Mouse (Mus musculus): ENCODE results near the gene Rnf4.

The Rnf4 gene

GRCm38 (mm10) chr5:34336097-34336774 lies at the start of gene Rnf4:
Gene Rnf4, plus strand, starts transcription at chr5:34336289.
- DNase-seq (ENCODE audit: low spot score), result peak; percentile 95

DNA sequence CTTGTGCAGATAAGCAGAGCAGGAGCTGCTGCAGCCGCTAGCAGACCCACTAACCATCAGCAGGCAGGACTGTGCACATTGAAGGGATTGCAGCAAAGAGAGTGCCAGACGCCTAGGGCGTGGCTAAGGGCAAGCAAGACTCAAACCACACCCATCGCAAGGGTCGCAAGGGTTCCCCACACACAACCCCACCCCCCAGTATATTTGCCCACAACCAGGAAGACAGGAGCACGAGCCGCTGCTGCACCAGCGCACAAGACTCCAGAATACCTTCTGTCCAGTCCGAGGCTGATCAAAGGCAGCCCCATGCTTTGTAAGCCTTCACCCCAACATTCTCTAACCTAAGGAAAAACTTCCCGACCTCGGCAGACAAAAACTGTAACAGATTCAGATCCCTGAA lies 49.6 kb upstream of the Rnf4 start:
- DNase-seq (ENCODE audit: low spot score), result no peak

DNA sequence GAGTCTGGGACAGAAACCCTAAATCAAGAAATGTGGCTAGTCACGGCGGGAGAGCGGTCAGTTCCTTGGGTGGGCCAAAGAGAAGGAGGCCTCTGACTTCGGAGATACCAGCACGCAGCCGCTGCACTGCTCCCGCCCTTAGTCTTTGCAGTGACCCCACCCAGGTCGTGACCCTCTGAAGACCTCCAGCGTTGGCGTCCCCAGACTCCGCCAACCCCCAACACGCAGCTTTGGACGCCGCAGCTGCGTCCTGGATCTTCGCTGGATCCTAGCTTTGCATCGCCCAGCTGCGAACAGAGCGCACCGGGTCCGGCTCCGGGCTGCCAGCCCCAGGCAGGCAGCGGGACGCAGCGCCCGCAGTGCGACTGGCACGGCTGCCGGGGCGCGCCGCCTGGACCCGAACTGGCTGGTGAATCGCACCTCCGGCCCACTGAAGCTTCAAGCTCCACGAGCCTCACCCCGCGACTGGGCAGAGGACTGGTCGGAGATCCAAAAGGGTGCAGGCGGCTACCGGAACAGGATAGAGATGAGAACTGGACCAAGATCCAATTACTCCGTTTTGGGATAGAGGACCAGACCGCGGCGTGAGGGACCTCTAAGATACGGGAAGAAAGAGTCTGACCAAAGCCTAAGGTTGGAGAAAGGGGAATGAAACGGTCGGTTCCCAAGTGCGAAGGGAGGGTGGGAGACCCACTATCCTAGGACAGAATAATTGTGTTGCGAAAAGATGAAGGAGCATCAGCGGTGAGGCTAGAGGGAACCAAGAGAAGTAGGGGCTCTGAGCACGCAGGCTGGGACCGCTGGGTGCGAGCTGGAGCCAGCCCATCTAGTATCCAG lies 48.9 kb upstream of the Rnf4 start:
- DNase-seq (ENCODE audit: low spot score), result no peak

- DNase-seq (ENCODE audit: low spot score), result no peak
These were observed 48.3 kb upstream of the Rnf4 start for GRCm38 (mm10) chr5:34287838-34288145.

DNA sequence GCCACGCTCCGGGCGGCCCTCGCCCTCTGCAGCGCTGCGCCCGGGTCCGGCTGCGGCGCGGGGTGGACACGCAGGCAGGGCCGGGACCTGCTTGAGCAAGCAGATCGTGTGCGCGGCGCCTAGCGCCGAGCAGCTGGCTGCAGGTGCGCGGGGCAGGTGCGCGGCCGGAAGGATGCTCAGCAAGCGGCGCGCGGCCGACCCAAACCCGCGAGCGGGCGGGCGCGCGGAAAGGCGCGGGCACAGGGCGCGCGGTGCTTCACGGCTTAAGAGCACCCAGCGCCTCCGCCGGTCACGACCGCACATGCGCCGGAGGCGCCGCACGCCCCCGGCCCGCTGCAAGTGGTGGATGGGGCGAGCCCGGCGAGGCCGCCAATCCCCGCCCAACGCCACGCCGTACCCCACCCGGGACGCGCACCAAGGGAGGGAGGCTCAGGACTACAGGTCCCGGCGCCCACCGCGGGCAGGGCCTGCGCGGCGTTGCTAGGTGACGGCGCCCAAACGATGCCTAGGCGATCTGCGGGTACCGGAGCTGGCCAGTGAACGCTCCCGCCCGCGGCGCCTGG lies 47.9 kb upstream of the Rnf4 start, which contains the start of the genes Zfyve28 and Cfap99:
Gene Zfyve28 (minus strand): TSS at position 296 of the 563 bp plus-strand sequence.
Gene Cfap99 (plus strand): TSS at position 447 of the 563 bp plus-strand sequence.
- peak; percentile 48 for DNase-seq (ENCODE audit: low spot score)

DNA sequence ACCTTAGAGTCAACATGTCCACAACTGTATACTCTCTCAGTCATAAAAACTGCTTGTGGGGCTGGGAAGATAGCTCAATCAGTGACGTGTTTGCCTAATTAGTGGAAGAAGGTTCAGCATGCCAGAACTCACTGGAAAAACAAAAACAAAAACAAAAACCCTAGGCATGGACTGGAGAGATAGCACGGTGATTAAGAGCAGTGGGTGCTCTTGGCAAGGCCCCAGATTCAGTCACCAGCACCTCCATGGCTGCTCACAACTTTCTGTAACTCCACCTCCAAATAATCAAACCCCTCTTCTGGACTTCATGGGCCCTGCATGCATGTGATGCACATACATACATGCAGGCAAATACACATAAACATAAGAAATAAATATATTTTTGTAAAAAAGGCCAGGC lies 46.8 kb upstream of the Rnf4 start:
- no peak for DNase-seq (ENCODE audit: low spot score)

GRCm38 (mm10) chr5:34293363-34293762 lies 42.7 kb upstream of the Rnf4 start:
- no peak for DNase-seq (ENCODE audit: low spot score)

- no peak for DNase-seq (ENCODE audit: low spot score)
These were observed 41.4 kb upstream of the Rnf4 start for GRCm38 (mm10) chr5:34294696-34295095.

DNA sequence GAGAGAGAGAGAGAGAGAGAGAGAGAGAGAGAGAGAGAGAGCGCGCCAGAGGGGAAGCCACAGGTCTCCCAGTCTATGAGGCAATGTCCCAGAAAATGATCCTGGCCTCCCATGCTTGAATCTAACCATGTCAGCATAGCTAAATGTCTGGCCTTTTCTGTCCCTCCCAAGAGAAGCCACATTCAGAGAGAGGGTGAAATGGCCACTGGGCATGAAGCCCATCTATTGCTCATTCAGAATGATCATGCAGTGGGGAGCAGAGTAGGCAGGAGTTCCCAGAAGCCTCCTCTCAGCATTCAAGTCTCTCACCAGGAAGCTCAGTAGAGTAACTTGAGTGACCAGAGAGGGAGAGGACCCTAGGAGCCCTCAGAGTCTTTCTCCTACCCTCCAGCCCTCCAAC lies 40.9 kb upstream of the Rnf4 start:
- DNase-seq (ENCODE audit: low spot score), result no peak

GRCm38 (mm10) chr5:34298061-34298460 lies 38.0 kb upstream of the Rnf4 start:
- DNase-seq (ENCODE audit: low spot score), result no peak

DNA sequence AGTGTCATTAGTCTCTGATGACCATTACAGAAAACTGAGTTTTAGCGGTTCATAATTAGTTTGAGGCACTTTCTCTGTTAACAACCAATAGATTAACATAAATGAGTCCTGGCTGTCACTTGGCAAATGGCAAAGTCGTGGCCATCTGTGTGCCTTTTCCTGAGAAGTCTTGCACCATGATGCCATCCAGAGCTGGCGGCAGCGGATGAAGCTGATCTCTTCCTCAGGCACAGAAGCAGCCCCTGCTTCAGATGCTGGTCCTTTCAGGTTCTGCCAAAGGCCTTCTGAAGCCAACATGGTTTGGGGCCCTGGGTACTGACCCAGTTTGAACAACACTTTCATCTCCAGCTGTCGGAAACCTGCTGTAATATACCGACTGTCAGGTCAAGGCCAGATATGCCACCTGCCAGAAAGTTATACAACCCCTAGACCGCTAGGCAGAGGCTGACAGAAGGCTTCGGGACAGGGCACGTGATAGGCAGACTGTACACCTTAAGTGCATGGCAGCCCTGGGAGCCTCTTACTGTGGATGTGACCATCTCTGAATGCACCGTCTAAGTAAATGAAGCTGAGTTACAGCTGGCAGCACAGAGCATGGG lies 37.1 kb upstream of the Rnf4 start:
- no peak for DNase-seq (ENCODE audit: low spot score)

DNA sequence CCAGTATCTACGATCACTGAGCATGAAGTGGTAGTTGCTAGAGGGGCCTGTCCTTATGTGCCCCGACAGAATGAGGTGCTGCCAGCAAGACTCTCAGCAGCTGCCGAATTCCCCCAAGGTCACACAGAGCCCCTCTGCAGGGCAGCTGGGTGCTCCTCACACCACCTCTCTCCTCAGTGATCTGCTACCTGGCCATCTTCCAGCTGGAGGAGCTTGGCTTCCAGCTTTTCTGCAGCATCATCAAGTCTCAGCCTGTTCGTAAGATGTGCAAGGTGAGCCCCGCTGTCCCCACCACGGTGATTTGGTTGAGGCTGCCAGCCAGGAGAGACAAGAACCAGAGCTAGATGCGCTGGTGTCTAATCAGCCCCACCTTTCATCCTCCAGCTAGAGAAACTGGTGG lies 33.7 kb upstream of the Rnf4 start:
- DNase-seq (ENCODE audit: low spot score), result no peak

- no peak for DNase-seq (ENCODE audit: low spot score)
These were observed 27.1 kb upstream of the Rnf4 start for GRCm38 (mm10) chr5:34309016-34309415.

GRCm38 (mm10) chr5:34319491-34320034 lies 16.5 kb upstream of the Rnf4 start:
- DNase-seq (ENCODE audit: low spot score), result no peak

- DNase-seq (ENCODE audit: low spot score), result no peak
These were observed 14.9 kb upstream of the Rnf4 start for GRCm38 (mm10) chr5:34321236-34321635.

DNA sequence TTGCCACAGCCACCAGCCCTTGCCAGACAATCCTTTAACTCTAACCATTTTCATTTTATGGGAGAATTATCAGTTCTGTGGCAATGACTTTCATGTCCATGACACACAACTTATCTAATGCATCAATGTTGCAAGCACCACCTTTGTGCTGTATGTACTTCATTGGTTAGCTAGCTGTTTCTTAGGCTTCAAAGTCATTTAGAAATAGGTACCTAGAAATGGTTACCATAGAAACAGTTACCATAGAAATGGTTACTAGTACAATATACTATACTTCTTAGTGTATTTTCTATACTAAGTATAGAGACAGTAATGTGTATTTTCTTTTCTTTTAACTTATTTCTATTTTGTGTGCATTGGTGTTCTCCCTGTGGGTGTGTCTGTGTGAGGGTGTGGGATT lies 10.8 kb upstream of the Rnf4 start:
- DNase-seq (ENCODE audit: low spot score), result no peak

GRCm38 (mm10) chr5:34326249-34326691 lies 9.8 kb upstream of the Rnf4 start:
- no peak for DNase-seq (ENCODE audit: low spot score)

DNA sequence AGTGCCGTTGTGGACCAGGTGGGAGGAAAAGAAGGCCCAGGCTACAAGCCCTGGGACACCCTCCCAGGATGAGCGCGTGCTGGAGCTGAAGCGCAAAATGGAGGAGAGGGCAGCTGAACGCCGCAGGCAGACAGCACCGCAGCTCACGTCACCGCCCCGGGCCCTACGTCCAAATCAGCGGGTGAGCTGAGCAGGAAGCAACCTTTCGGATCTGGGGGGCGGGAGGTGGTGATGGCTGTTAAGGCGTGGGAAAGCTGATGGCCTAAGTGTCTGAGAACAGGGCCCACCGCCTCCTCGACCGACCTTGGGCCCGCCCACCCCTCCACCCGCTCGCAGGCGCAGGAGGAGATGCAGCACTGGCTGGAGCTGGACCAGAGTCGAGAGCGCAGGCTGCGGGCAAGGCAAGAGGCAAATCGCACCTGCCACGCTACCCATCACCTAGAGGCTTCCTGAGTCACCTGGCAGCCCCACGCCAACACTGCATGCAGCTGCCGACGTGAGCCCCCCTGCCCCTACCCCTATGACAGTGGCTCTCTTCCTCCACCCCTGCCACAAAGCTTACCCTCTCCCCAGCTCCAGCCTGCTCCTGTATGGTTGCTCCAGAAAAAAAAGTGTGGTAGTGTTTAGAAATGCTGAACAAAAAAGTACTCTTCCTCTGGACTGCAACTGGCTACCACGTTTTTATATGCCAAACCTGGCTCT lies 9.1 kb upstream of the Rnf4 start:
- peak; percentile 18 for DNase-seq (ENCODE audit: low spot score)

GRCm38 (mm10) chr5:34330136-34330535 lies 6.0 kb upstream of the Rnf4 start:
- DNase-seq (ENCODE audit: low spot score), result no peak

DNA sequence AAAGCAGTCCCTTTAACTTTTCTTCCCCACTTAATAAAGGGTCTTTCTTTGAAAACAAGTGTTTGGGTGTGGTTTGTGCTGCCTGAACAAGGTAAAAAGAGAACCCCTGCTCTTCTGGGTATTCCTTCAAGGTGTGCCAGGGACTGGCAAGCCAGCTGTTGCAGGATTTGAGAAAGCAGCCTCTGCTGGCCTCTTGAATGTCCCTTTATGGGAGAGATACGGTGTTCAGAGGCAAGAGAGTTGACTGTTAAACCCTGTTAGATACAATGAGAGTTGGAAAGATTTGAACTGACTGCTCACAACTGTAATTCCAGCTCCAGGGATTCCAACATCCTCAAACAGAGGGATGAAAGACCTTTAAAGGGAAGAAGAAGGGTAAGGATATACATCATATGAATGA lies 2.0 kb upstream of the Rnf4 start:
- no peak for DNase-seq (ENCODE audit: low spot score)

DNA sequence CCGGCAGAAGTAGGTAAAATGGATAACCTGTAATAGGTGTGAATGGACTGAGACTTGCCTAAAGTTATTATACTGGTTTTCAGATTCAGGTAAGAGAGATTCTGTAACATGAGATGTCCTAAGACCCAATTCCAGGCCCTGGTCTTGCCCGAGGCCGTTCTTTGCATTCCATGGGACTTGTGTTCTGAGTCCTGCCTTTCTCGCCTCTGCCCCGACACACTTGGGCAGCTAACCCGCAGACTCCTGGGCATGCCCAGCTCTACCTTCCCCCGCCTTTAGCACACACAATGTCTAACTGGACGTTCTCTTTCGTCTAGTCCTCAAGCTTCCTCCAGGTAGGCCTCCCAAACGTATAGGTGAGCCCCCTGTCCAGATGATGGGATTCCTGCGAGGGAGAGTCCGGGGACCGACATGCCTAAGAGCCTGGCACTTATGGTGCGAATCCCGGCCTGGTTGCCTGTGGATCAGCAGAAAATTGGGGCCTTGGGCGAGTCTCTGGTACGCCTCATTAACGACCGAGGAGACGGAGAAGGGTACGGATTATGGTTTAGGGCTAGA lies 471 bp upstream of the Rnf4 start:
- DNase-seq (ENCODE audit: low spot score), result no peak
